Mouse (Mus musculus) embryonic facial prominence, embryonic 14.5 days (tissue): Measurements from ENCODE around the gene Skiv2l. TPM values are rescaled to one million over a fixed set of nuclear protein-coding genes. Genes with fewer than 3 reads are reported as not detected.
"Not testable (repeated sequence)": the region's sequence is repeated elsewhere in the genome, so short reads cannot be mapped to it uniquely, and the experiment has no call there.

Experiments
- ATAC-seq: fragments of 200-750 bp; cut with Nextera tagmentation; 2 replicates; pipeline ENCODE4 v1.8.0; 2017; ENCODE audit warnings: low read depth, moderate number of reproducible peaks, moderate TSS enrichment
- DNase-seq: peaks from one replicate; pipeline ENCODE4 v3.0.0-alpha.2; 2015; ENCODE audit warnings: low spot score
- H3K27ac ChIP-seq: fragments of 300-500 bp; sonication (generic); replicated peaks from 2 replicates; pipeline ENCODE4 v1.5.1; 2014; ENCODE audit warnings: low read depth, mild to moderate bottlenecking, low read length, moderate library complexity
- H3K27me3 ChIP-seq: fragments of 300-500 bp; sonication (generic); replicated peaks from 2 replicates; pipeline ENCODE4 v1.6.1; 2014; ENCODE audit warnings: low read length; ENCODE audit not compliant: control insufficient read depth, insufficient read depth
- H3K36me3 ChIP-seq: fragments of 300-500 bp; sonication (generic); 2 replicates; pipeline ENCODE4 v1.6.1; 2014; ENCODE audit warnings: low read length, mixed read lengths; ENCODE audit not compliant: control insufficient read depth, insufficient read depth
- H3K4me1 ChIP-seq: fragments of 300-500 bp; sonication (generic); 2 replicates; pipeline ENCODE4 v1.6.1; 2014; ENCODE audit warnings: antibody characterized with exemption, low read length; ENCODE audit not compliant: control insufficient read depth, insufficient read depth
- H3K4me2 ChIP-seq: fragments of 300-500 bp; sonication (generic); 2 replicates; pipeline ENCODE4 v1.6.1; 2014; ENCODE audit warnings: low read depth, mild to moderate bottlenecking, low read length, moderate library complexity, mixed read lengths
- H3K4me3 ChIP-seq: fragments of 300-500 bp; sonication (generic); 2 replicates; pipeline ENCODE4 v1.5.1; 2014; ENCODE audit warnings: low read depth, mild to moderate bottlenecking, low read length
- H3K9ac ChIP-seq: fragments of 300-500 bp; sonication (generic); 2 replicates; pipeline ENCODE4 v1.6.1; 2014; ENCODE audit warnings: low read depth, mild to moderate bottlenecking, low read length, moderate library complexity, mixed read lengths
- H3K9me3 ChIP-seq: fragments of 300-500 bp; sonication (generic); 2 replicates; pipeline ENCODE4 v1.6.1; 2016; ENCODE audit warnings: low read length; ENCODE audit not compliant: control insufficient read depth
- WGBS: fragments of 180-500 bp; shearing (Covaris S2); extraction: QIAGEN DNeasy Blood & Tissue Kit; methylation state at CpG from one replicate; pipeline ENCODE4 v1.1.7; 2014; 5-methylcytosine and 5-hydroxymethylcytosine counted together
- polyA plus RNA-seq: library from polyadenylated mRNA; unstranded; fragments of >200 nt; fragmentation: Nextera tagmentation; extraction: Ambion mirVana; gene quantifications from 2 replicates; pipeline ENCODE4 v1.2.1, GENCODE M21; 2014

Gene Skiv2l
- polyA plus RNA-seq, 1 experiment from 2014 or later, result 38.9 TPM

- H3K9me3 ChIP-seq, H3K4me2 ChIP-seq, H3K27ac ChIP-seq, H3K4me3 ChIP-seq, ATAC-seq, H3K27me3 ChIP-seq, H3K36me3 ChIP-seq, DNase-seq, H3K4me1 ChIP-seq, H3K9ac ChIP-seq: not testable (repeated sequence)
- 89% methylated on average over 10 of the region's 16 CpGs for WGBS
Measured at GRCm38 (mm10) chr17:34800781-34801305, 49.2 kb downstream of the Skiv2l start.

GRCm38 (mm10) chr17:34799531-34799925 lies 50.5 kb downstream of the Skiv2l start:
- 82% methylated on average over 4 of the region's 4 CpGs for WGBS
- no peak for ATAC-seq
- Histone ChIP-seq H3K4me2 (no peak overlapping the region), H3K9ac (no peak overlapping the region), H3K36me3 (no peaks in the 10 kb centered on the region), H3K27ac (no peak overlapping the region), H3K9me3 (no peaks in the 10 kb centered on the region), H3K27me3 (no peaks in the 10 kb centered on the region), H3K4me3 (no peak overlapping the region), H3K4me1 (no peaks in the 10 kb centered on the region)
- no peak for DNase-seq

GRCm38 (mm10) chr17:34798866-34799530 lies 51.0 kb downstream of the Skiv2l start:
- no peak overlapping the region for H3K4me2 ChIP-seq
- no peak overlapping the region for H3K27ac ChIP-seq
- H3K27me3 ChIP-seq, result no peaks in the 10 kb centered on the region
- H3K9me3 ChIP-seq, result no peaks in the 10 kb centered on the region
- H3K4me3 ChIP-seq, result no peak overlapping the region
- WGBS, result 89% methylated on average over 13 of the region's 17 CpGs
- no peak for ATAC-seq
- H3K9ac ChIP-seq, result no peak overlapping the region
- no peaks in the 10 kb centered on the region for H3K36me3 ChIP-seq
- no peaks in the 10 kb centered on the region for H3K4me1 ChIP-seq
- DNase-seq, result no peak

- 86% methylated on average over 6 of the region's 7 CpGs for WGBS
Measured at GRCm38 (mm10) chr17:34798071-34798470, 51.9 kb downstream of the Skiv2l start.

GRCm38 (mm10) chr17:34797211-34797995 lies 52.6 kb downstream of the Skiv2l start:
- not testable (repeated sequence) for H3K4me3 ChIP-seq, H3K27ac ChIP-seq, DNase-seq, H3K4me1 ChIP-seq, ATAC-seq, H3K36me3 ChIP-seq, H3K4me2 ChIP-seq, H3K9me3 ChIP-seq, H3K27me3 ChIP-seq, H3K9ac ChIP-seq
- WGBS, result 83% methylated on average over 10 of the region's 10 CpGs

More at GRCm38 (mm10) chr17:34798071-34798470, 51.9 kb downstream of the Skiv2l start:
- not testable (repeated sequence) for H3K36me3 ChIP-seq, H3K4me2 ChIP-seq, H3K9me3 ChIP-seq, H3K4me1 ChIP-seq, H3K4me3 ChIP-seq, H3K9ac ChIP-seq, H3K27me3 ChIP-seq, ATAC-seq, DNase-seq, H3K27ac ChIP-seq

GRCm38 (mm10) chr17:34796311-34797140 lies 53.5 kb downstream of the Skiv2l start:
- Histone ChIP-seq H3K9me3 (0 out of 2 replicates have a peak, but pooled peaks cover 4% of the 10 kb centered on the region), H3K36me3 (no peaks in the 10 kb centered on the region), H3K27me3 (no peaks in the 10 kb centered on the region), H3K27ac (no peak overlapping the region), H3K9ac (no peak overlapping the region), H3K4me3 (no peak overlapping the region), H3K4me1 (no peaks in the 10 kb centered on the region), H3K4me2 (no peak overlapping the region)
- WGBS, result 79% methylated on average over 8 of the region's 8 CpGs
- DNase-seq (no peak), ATAC-seq (no peak)

GRCm38 (mm10) chr17:34795633-34796032 lies 54.4 kb downstream of the Skiv2l start:
- H3K36me3 ChIP-seq, result no peaks in the 10 kb centered on the region
- DNase-seq, result no peak
- H3K27ac ChIP-seq, result no peak overlapping the region
- H3K4me3 ChIP-seq, result no peak overlapping the region
- H3K27me3 ChIP-seq, result no peaks in the 10 kb centered on the region
- 65% methylated on average over 9 of the region's 9 CpGs for WGBS
- no peak overlapping the region for H3K4me2 ChIP-seq
- 0 out of 2 replicates have a peak, but pooled peaks cover 4% of the 10 kb centered on the region for H3K9me3 ChIP-seq
- H3K4me1 ChIP-seq, result no peaks in the 10 kb centered on the region
- H3K9ac ChIP-seq, result no peak overlapping the region
- no peak for ATAC-seq

- Histone ChIP-seq H3K4me3 (no peak overlapping the region), H3K9ac (no peak overlapping the region), H3K4me2 (no peak overlapping the region), H3K4me1 (no peaks in the 10 kb centered on the region), H3K27me3 (no peaks in the 10 kb centered on the region), H3K9me3 (0 out of 2 replicates have a peak, but pooled peaks cover 4% of the 10 kb centered on the region), H3K27ac (no peak overlapping the region), H3K36me3 (no peaks in the 10 kb centered on the region)
- no peak for ATAC-seq
- WGBS, result 89% methylated on average over 10 of the region's 10 CpGs
- DNase-seq, result no peak
Measured at GRCm38 (mm10) chr17:34795016-34795415, 55.0 kb downstream of the Skiv2l start.
